Mouse (Mus musculus): ENCODE data around the gene Olfr622. TPM values are rescaled to one million over a fixed set of nuclear protein-coding genes. Genes with fewer than 3 reads are reported as not detected.

Gene Olfr622
- polyA plus RNA-seq, 1 experiment from 2014 or later: not detected

DNA sequence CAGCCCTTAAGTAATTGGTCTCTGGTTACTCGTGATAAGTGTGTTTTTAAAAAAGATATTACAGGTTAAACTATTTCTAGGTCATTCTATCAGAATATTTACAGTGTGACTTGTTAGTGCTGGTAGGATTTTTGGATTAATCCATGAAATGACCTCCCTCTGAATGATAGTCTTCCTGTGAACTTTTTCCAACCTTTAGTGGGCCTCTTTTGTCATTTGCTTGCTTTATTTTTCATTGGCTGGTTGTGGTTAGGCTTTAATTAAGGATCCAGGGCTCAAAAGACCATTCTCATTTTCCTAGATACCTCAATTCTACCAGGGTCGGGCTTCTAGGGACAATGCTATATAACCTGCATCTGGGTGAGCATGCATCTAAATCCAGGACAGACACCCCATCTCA lies 52.7 kb downstream of the Olfr622 start, which contains the start of gene Olfr618:
Gene Olfr618, plus strand, starts transcription at position 301 of the 400 bp plus-strand sequence.
- no peaks in the 10 kb centered on the region for H3K4me1 ChIP-seq (ENCODE audit: control insufficient read depth, insufficient read depth, low read length)
- no peaks in the 10 kb centered on the region for H3K9me3 ChIP-seq (ENCODE audit: control insufficient read depth, low read length)
- DNase-seq (ENCODE audit: low spot score) (no peak), ATAC-seq (ENCODE audit: insufficient read depth, low FRiP score, low TSS enrichment) (no peak)
- no peaks in the 10 kb centered on the region for H3K27me3 ChIP-seq (ENCODE audit: control insufficient read depth, insufficient read depth, low read length)
- H3K36me3 ChIP-seq (ENCODE audit: control insufficient read depth, insufficient read depth, low read length): no peaks in the 10 kb centered on the region
- H3K4me2 ChIP-seq (ENCODE audit: low read depth): no peak within 1 kb of the TSS
- H3K9ac ChIP-seq (ENCODE audit: low read length): no peak within 1 kb of the TSS
- H3K27ac ChIP-seq (ENCODE audit: low read depth, low read length): no peak within 1 kb of the TSS
- H3K4me3 ChIP-seq (ENCODE audit: low read depth, low read length): no peak within 1 kb of the TSS
- WGBS: 71% methylated on average over 2 of the region's 2 CpGs

Other genes with a start within 250 kb of the Olfr622 start
- gene Usp17lc, start 227.6 kb downstream of the Olfr622 start, polyA plus RNA-seq (2014; fragmentation: Nextera tagmentation; extraction: Ambion mirVana): not detected in 2 replicates
- gene Olfr605, start 197.3 kb downstream of the Olfr622 start, polyA plus RNA-seq (2014; fragmentation: Nextera tagmentation; extraction: Ambion mirVana): not detected in 2 replicates
- not detected in 2 replicates for gene Olfr606, start 193.7 kb downstream of the Olfr622 start, polyA plus RNA-seq (2014; fragmentation: Nextera tagmentation; extraction: Ambion mirVana)
- not detected in 2 replicates for gene Olfr607, start 178.6 kb downstream of the Olfr622 start, polyA plus RNA-seq (2014; fragmentation: Nextera tagmentation; extraction: Ambion mirVana)
- gene Olfr608, start 172.8 kb downstream of the Olfr622 start, polyA plus RNA-seq (2014; fragmentation: Nextera tagmentation; extraction: Ambion mirVana): not detected in 2 replicates
- gene Olfr609, start 144.6 kb downstream of the Olfr622 start, polyA plus RNA-seq (2014; fragmentation: Nextera tagmentation; extraction: Ambion mirVana): not detected in 2 replicates
- gene Olfr610, start 130.6 kb downstream of the Olfr622 start, polyA plus RNA-seq (2014; fragmentation: Nextera tagmentation; extraction: Ambion mirVana): not detected in 2 replicates
- gene Olfr611, start 121.9 kb downstream of the Olfr622 start, polyA plus RNA-seq (2014; fragmentation: Nextera tagmentation; extraction: Ambion mirVana): not detected in 2 replicates
- not detected in 2 replicates for gene Olfr612, start 100.0 kb downstream of the Olfr622 start, polyA plus RNA-seq (2014; fragmentation: Nextera tagmentation; extraction: Ambion mirVana)
- gene Olfr613, start 94.6 kb downstream of the Olfr622 start, polyA plus RNA-seq (2014; fragmentation: Nextera tagmentation; extraction: Ambion mirVana): not detected in 2 replicates
- gene Olfr615, start 86.6 kb downstream of the Olfr622 start, polyA plus RNA-seq (2014; fragmentation: Nextera tagmentation; extraction: Ambion mirVana): not detected in 2 replicates
- gene Olfr616, start 73.6 kb downstream of the Olfr622 start, polyA plus RNA-seq (2014; fragmentation: Nextera tagmentation; extraction: Ambion mirVana): not detected in 2 replicates
- not detected in 2 replicates for gene Olfr617, start 69.6 kb downstream of the Olfr622 start, polyA plus RNA-seq (2014; fragmentation: Nextera tagmentation; extraction: Ambion mirVana)
- not detected in 2 replicates for gene Olfr618, start 52.6 kb downstream of the Olfr622 start, polyA plus RNA-seq (2014; fragmentation: Nextera tagmentation; extraction: Ambion mirVana)
- gene Olfr619, start 42.1 kb downstream of the Olfr622 start, polyA plus RNA-seq (2014; fragmentation: Nextera tagmentation; extraction: Ambion mirVana): not detected in 2 replicates
- not detected in 2 replicates for gene Olfr620, start 30.2 kb downstream of the Olfr622 start, polyA plus RNA-seq (2014; fragmentation: Nextera tagmentation; extraction: Ambion mirVana)
- gene Olfr623, start 21.0 kb upstream of the Olfr622 start, polyA plus RNA-seq (2014; fragmentation: Nextera tagmentation; extraction: Ambion mirVana): not detected in 2 replicates
- gene Olfr624, start 28.5 kb upstream of the Olfr622 start, polyA plus RNA-seq (2014; fragmentation: Nextera tagmentation; extraction: Ambion mirVana): 0.04 TPM in 2 replicates
- not detected in 2 replicates for gene Olfr625-ps1, start 40.0 kb upstream of the Olfr622 start, polyA plus RNA-seq (2014; fragmentation: Nextera tagmentation; extraction: Ambion mirVana)
- gene Olfr243, start 72.0 kb upstream of the Olfr622 start, polyA plus RNA-seq (2014; fragmentation: Nextera tagmentation; extraction: Ambion mirVana): not detected in 2 replicates
- gene Olfr628, start 87.7 kb upstream of the Olfr622 start, polyA plus RNA-seq (2014; fragmentation: Nextera tagmentation; extraction: Ambion mirVana): not detected in 2 replicates
- not detected in 2 replicates for gene Olfr629, start 102.2 kb upstream of the Olfr622 start, polyA plus RNA-seq (2014; fragmentation: Nextera tagmentation; extraction: Ambion mirVana)
- gene Olfr630, start 114.6 kb upstream of the Olfr622 start, polyA plus RNA-seq (2014; fragmentation: Nextera tagmentation; extraction: Ambion mirVana): not detected in 2 replicates
- not detected in 2 replicates for gene Olfr69, start 128.9 kb upstream of the Olfr622 start, polyA plus RNA-seq (2014; fragmentation: Nextera tagmentation; extraction: Ambion mirVana)
- gene Olfr68, start 137.0 kb upstream of the Olfr622 start, polyA plus RNA-seq (2014; fragmentation: Nextera tagmentation; extraction: Ambion mirVana): not detected in 2 replicates
- gene Olfr67, start 149.1 kb upstream of the Olfr622 start, polyA plus RNA-seq (2014; fragmentation: Nextera tagmentation; extraction: Ambion mirVana): not detected in 2 replicates
- 601 and 630 TPM in 2 replicates for gene Hbb-bt, start 171.3 kb upstream of the Olfr622 start, polyA plus RNA-seq (2014; fragmentation: Nextera tagmentation; extraction: Ambion mirVana)
- 191 and 252 TPM in 2 replicates for gene Hbb-bs, start 185.4 kb upstream of the Olfr622 start, polyA plus RNA-seq (2014; fragmentation: Nextera tagmentation; extraction: Ambion mirVana)
- not detected in 2 replicates for gene Hbb-bh2, start 197.8 kb upstream of the Olfr622 start, polyA plus RNA-seq (2014; fragmentation: Nextera tagmentation; extraction: Ambion mirVana)
- 2,034 and 2,085 TPM in 2 replicates for gene Hbb-bh1, start 200.5 kb upstream of the Olfr622 start, polyA plus RNA-seq (2014; fragmentation: Nextera tagmentation; extraction: Ambion mirVana)
- 8,929 and 9,080 TPM in 2 replicates for gene Hbb-y, start 210.5 kb upstream of the Olfr622 start, polyA plus RNA-seq (2014; fragmentation: Nextera tagmentation; extraction: Ambion mirVana)
- not detected in 2 replicates for gene Olfr66, start 243.6 kb upstream of the Olfr622 start, polyA plus RNA-seq (2014; fragmentation: Nextera tagmentation; extraction: Ambion mirVana)

All from neural tube, embryonic 11.5 days (tissue).